Mouse (Mus musculus) heart, embryonic 11.5 days (tissue): ENCODE results near the gene Tmem178b. TPM values are rescaled to one million over a fixed set of nuclear protein-coding genes. Genes with fewer than 3 reads are reported as not detected.

Experiments used
- ATAC-seq: fragments of 200-750 bp; cut with Nextera tagmentation; replicated peaks from 2 replicates; pipeline ENCODE4 v1.8.0; 2017; ENCODE audit warnings: moderate library complexity; ENCODE audit not compliant: insufficient number of reproducible peaks, low FRiP score, low TSS enrichment
- H3K27ac ChIP-seq: fragments of 300-500 bp; sonication (generic); 2 replicates; pipeline ENCODE4 v1.5.1; 2014; ENCODE audit warnings: mild to moderate bottlenecking, low read depth, low read length
- H3K27me3 ChIP-seq: fragments of 300-500 bp; sonication (generic); 2 replicates; pipeline ENCODE4 v1.6.1; 2014; ENCODE audit warnings: mild to moderate bottlenecking, low read length, mixed read lengths; ENCODE audit not compliant: control insufficient read depth, insufficient read depth
- H3K36me3 ChIP-seq: fragments of 300-500 bp; sonication (generic); 2 replicates; pipeline ENCODE4 v1.6.1; 2014; ENCODE audit warnings: mild to moderate bottlenecking, low read length, moderate library complexity, mixed read lengths; ENCODE audit not compliant: control insufficient read depth, insufficient read depth
- H3K4me1 ChIP-seq: fragments of 300-500 bp; sonication (generic); 2 replicates; pipeline ENCODE4 v1.6.1; 2014; ENCODE audit warnings: low read length; ENCODE audit not compliant: control insufficient read depth, insufficient read depth
- H3K4me2 ChIP-seq: fragments of 300-500 bp; sonication (generic); 2 replicates; pipeline ENCODE4 v1.6.1; 2014; ENCODE audit warnings: mild to moderate bottlenecking, moderate library complexity
- H3K4me3 ChIP-seq: fragments of 300-500 bp; sonication (generic); 2 replicates; pipeline ENCODE4 v1.5.1; 2014; ENCODE audit warnings: low read depth, low read length
- H3K9ac ChIP-seq: fragments of 300-500 bp; sonication (generic); 2 replicates; pipeline ENCODE4 v1.6.1; 2014; ENCODE audit warnings: mild to moderate bottlenecking, low read depth, low read length, moderate library complexity
- H3K9me3 ChIP-seq: fragments of 300-500 bp; sonication (generic); replicated peaks from 2 replicates; pipeline ENCODE4 v1.6.1; 2016; ENCODE audit warnings: low read length; ENCODE audit not compliant: control insufficient read depth
- WGBS: fragments of 180-500 bp; shearing (Covaris S2); extraction: QIAGEN DNeasy Blood & Tissue Kit; methylation state at CpG from one replicate; pipeline ENCODE4 v1.1.7; 2014; ENCODE audit not compliant: insufficient replicate concordance; 5-methylcytosine and 5-hydroxymethylcytosine counted together
- polyA plus RNA-seq: library from polyadenylated mRNA; unstranded; fragments of >200 nt; fragmentation: Nextera tagmentation; extraction: Ambion mirVana; gene quantifications from 2 replicates; pipeline ENCODE4 v1.2.1, GENCODE M21; 2014

Tmem178b gene
- polyA plus RNA-seq, 1 experiment from 2014 or later: 0.26 TPM

DNA sequence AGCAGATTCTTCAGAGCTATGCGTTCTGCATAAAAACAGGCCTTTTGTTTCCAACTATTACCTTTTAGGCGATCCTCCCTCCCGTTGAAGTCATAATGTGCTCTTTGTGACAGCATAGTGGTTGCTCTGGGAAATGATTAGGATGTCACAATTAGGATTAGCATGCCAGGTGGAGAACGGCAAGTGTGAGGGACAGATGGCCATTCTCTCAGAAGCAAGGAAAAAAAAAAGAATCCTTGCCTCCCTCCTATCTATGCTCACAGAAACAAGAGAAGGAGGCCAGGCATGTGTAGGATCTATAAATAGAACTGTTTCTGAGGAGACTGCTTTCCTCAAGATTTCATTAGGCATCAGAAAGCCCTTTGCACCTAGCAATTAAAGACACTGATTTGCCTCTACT, 229.8 kb downstream of the Tmem178b start:
- Histone ChIP-seq H3K9ac (no peak overlapping the region), H3K4me2 (no peak overlapping the region), H3K9me3 (no peaks in the 10 kb centered on the region), H3K27ac (no peak overlapping the region), H3K4me3 (no peak overlapping the region), H3K4me1 (peaks cover 5% of the 10 kb centered on the region), H3K36me3 (no peaks in the 10 kb centered on the region), H3K27me3 (no peaks in the 10 kb centered on the region)
- ATAC-seq: no peak
- WGBS: 57% methylated on average over 4 of the region's 4 CpGs

DNA sequence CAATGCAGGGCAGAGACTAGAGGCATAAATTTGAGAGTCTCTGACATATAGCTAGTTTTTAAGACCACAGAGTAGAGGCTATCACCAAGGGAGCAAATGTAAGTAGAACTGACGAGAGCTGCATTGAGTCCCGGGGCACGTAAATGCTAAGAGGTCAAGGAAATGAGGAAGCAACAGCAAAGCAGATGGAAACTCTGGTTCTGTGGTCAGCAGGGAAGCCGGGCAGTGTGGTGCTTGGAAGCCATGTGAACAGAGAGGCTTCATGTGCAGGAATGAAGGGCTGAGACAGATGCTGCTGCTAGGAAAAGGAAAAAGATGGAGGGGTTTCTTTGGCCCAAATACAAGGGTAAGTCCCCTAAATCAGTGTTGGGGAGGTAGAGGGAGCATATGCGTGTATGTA, 237.0 kb downstream of the Tmem178b start:
- Histone ChIP-seq H3K36me3 (no peaks in the 10 kb centered on the region), H3K4me3 (no peak overlapping the region), H3K4me2 (no peak overlapping the region), H3K27me3 (no peaks in the 10 kb centered on the region), H3K9me3 (no peaks in the 10 kb centered on the region), H3K27ac (no peak overlapping the region), H3K4me1 (no peaks in the 10 kb centered on the region), H3K9ac (no peak overlapping the region)
- no peak for ATAC-seq
- 78% methylated on average over 5 of the region's 5 CpGs for WGBS

DNA sequence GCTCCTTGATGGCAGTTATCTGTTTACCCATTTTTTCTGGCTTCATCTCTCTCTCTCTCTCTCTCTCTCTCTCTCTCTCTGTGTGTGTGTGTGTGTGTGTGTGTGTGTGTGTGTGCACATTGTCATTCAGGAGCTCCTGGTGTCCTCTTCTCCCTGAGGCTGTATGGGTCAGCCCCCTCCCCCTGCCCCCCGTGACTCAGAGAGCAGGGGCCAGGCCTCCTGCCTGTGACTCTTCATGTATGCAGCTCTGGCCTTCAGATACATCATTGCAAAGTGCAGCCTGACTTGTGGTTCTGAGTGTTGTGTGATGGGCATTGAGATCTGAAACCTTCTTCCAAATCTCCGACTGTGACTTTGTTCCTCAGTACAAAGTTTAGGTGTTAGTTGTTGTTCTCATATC, 237.7 kb downstream of the Tmem178b start:
- no peaks in the 10 kb centered on the region for H3K4me1 ChIP-seq
- no peak overlapping the region for H3K9ac ChIP-seq
- no peak overlapping the region for H3K27ac ChIP-seq
- H3K4me2 ChIP-seq: no peak overlapping the region
- H3K4me3 ChIP-seq: no peak overlapping the region
- no peaks in the 10 kb centered on the region for H3K27me3 ChIP-seq
- no peak for ATAC-seq
- no peaks in the 10 kb centered on the region for H3K36me3 ChIP-seq
- 66% methylated on average over 2 of the region's 2 CpGs for WGBS
- H3K9me3 ChIP-seq: no peaks in the 10 kb centered on the region

DNA sequence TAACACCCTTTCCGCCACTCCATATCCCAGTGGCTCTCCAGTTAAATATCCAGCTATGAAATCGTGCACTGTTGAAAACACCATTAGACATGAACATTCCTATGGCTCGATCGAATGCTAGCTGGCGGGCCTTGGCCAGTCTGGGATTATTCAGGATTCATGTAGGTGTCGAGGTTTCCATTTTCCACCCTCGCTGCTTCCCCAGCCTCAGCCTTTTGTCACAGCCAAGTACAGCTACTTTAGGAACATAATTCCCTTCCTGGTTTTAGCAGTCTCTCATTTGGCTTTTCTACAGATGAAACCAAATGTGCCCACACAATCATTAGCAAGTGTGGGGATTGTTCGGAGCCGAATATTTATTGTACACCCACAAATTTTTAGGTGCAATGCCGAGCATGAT, 239.4 kb downstream of the Tmem178b start:
- WGBS: 79% methylated on average over 10 of the region's 10 CpGs
- Histone ChIP-seq H3K9ac (no peak overlapping the region), H3K4me2 (no peak overlapping the region), H3K27ac (no peak overlapping the region), H3K27me3 (no peaks in the 10 kb centered on the region), H3K36me3 (no peaks in the 10 kb centered on the region), H3K4me3 (no peak overlapping the region), H3K4me1 (no peaks in the 10 kb centered on the region), H3K9me3 (no peaks in the 10 kb centered on the region)
- ATAC-seq: no peak

DNA sequence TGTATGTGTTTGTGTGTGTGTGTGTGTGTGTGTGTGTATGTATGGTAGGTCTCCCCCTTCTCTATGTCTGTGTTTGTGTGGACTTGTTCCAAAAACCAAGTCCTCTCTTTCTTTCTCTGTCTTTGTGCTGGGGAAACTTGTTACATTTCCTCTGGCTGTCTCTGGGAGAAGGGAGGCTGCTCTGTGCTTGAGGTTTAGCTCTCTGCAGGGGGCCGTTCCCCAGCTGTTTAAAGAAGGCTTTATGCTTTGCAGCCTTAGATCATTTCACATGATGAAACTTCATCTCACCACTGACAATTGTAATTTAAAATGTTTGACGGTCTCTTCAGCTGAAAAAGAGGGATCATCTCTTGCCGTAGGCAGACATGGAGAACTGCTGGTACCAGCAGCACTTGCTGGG, 243.2 kb downstream of the Tmem178b start:
- H3K27ac ChIP-seq: no peak overlapping the region
- ATAC-seq: no peak
- no peak overlapping the region for H3K4me3 ChIP-seq
- H3K9me3 ChIP-seq: no peaks in the 10 kb centered on the region
- no peaks in the 10 kb centered on the region for H3K4me1 ChIP-seq
- H3K9ac ChIP-seq: no peak overlapping the region
- no peak overlapping the region for H3K4me2 ChIP-seq
- H3K27me3 ChIP-seq: no peaks in the 10 kb centered on the region
- 51% methylated on average over 3 of the region's 3 CpGs for WGBS
- no peaks in the 10 kb centered on the region for H3K36me3 ChIP-seq

DNA sequence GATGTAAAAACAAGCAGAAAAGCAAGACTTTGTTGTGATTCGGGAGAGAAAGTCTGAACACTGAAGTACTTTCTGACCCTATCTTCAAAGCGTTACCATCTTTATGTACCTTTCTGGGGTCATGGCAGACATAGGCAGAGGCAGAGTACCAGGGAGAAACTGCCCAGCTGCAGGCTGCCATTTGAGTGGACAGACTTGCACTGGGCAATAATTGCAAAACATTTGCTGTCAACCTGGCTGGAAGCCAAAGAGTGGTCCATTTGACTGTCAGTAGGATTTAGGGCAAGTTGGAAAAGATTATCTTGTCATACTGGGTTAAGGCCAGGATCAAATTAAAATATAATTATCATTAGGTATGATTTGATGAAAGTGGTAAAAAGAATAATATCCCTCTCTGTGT, 247.1 kb downstream of the Tmem178b start:
- no peaks in the 10 kb centered on the region for H3K36me3 ChIP-seq
- H3K9me3 ChIP-seq: no peaks in the 10 kb centered on the region
- no peaks in the 10 kb centered on the region for H3K27me3 ChIP-seq
- 84% methylated on average over 2 of the region's 2 CpGs for WGBS
- no peak for ATAC-seq
- H3K9ac ChIP-seq: no peak overlapping the region
- no peaks in the 10 kb centered on the region for H3K4me1 ChIP-seq
- H3K27ac ChIP-seq: no peak overlapping the region
- H3K4me3 ChIP-seq: no peak overlapping the region
- H3K4me2 ChIP-seq: no peak overlapping the region

DNA sequence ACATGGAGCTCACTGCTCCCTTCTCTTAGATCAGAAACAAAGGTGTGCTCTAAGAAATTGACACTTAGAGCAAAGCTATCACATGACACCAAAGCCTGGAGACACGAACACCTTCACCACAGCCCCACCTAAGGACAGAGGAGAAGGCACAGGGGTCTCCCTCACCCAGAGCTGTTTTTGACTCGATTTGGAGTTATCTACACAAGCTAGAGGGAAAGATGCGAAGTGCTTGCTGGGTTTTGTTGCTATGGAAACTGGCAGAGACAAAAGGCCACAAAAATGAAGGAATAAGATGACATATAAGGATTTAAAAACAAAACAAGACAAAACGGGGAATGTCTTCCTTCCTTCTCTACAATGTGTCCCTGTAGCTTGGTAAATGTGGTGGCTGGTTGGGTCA, 248.4 kb downstream of the Tmem178b start:
- H3K4me1 ChIP-seq: no peaks in the 10 kb centered on the region
- no peak overlapping the region for H3K4me3 ChIP-seq
- no peak overlapping the region for H3K27ac ChIP-seq
- H3K9me3 ChIP-seq: no peaks in the 10 kb centered on the region
- 50% methylated on average over 4 of the region's 4 CpGs for WGBS
- H3K9ac ChIP-seq: no peak overlapping the region
- no peak overlapping the region for H3K4me2 ChIP-seq
- ATAC-seq: no peak
- H3K27me3 ChIP-seq: no peaks in the 10 kb centered on the region
- no peaks in the 10 kb centered on the region for H3K36me3 ChIP-seq

DNA sequence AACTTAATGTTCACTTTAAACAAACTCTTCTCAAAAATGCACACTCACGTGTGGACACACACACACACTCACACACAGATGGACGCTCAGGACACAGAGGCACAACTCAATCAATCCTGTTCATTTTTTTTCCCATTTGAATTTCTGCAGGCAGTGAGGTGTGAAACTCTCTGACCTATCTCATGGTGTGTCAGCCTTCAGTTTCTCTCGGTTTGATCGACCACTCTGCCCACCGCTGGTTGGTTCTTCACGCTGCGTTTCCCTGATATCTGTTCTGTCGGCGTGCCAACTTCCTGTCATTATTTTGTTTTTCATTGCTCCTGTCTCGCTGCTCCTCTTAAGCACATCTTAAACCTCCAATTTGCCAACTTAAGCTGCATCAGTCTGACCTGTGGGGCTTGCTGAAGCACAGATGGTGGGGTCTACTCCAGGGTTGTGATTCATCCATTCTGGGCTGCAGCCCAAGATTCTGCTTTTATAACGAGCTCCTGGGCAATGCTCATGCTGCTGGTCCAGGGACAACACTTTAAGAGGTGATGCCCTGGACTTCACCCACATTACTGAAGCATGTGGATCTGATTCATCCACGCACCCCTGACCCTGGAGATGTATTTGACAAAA, 250.1 kb downstream of the Tmem178b start:
- H3K4me3 ChIP-seq: no peak overlapping the region
- WGBS: 73% methylated on average over 12 of the region's 12 CpGs
- no peak overlapping the region for H3K4me2 ChIP-seq
- no peaks in the 10 kb centered on the region for H3K36me3 ChIP-seq
- H3K9ac ChIP-seq: no peak overlapping the region
- H3K27ac ChIP-seq: no peak overlapping the region
- H3K27me3 ChIP-seq: no peaks in the 10 kb centered on the region
- ATAC-seq: no peak
- H3K9me3 ChIP-seq: no peaks in the 10 kb centered on the region
- H3K4me1 ChIP-seq: no peaks in the 10 kb centered on the region

DNA sequence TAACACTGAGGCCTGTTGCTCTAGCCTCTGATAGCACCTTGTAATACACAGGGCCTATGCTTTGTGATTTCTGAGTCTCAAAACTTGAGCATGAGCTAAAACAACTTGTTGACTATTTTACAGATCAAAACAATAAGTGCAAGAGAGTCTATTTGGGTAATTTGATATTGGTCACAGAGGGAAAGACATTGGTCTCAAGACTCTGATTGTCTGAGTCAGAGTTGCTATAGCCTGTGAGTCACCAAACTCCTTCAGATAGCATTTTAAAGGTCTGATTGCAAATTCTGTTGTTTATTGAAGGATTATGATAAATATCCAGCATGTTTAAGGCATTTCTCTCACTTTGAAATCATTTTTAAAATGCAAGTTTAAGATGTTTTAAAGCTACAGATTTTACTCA, 250.9 kb downstream of the Tmem178b start:
- Histone ChIP-seq H3K27ac (no peak overlapping the region), H3K4me1 (no peaks in the 10 kb centered on the region), H3K9ac (no peak overlapping the region)

More for the DNA sequence above, 250.9 kb downstream of the Tmem178b start:
- H3K4me3 ChIP-seq: no peak overlapping the region
- H3K27me3 ChIP-seq: no peaks in the 10 kb centered on the region
- no peaks in the 10 kb centered on the region for H3K9me3 ChIP-seq
- no peak for ATAC-seq
- H3K4me2 ChIP-seq: no peak overlapping the region
- H3K36me3 ChIP-seq: no peaks in the 10 kb centered on the region
